8 mouse cellular contexts compared by ENCODE assay signal in the genomic region with DNA sequence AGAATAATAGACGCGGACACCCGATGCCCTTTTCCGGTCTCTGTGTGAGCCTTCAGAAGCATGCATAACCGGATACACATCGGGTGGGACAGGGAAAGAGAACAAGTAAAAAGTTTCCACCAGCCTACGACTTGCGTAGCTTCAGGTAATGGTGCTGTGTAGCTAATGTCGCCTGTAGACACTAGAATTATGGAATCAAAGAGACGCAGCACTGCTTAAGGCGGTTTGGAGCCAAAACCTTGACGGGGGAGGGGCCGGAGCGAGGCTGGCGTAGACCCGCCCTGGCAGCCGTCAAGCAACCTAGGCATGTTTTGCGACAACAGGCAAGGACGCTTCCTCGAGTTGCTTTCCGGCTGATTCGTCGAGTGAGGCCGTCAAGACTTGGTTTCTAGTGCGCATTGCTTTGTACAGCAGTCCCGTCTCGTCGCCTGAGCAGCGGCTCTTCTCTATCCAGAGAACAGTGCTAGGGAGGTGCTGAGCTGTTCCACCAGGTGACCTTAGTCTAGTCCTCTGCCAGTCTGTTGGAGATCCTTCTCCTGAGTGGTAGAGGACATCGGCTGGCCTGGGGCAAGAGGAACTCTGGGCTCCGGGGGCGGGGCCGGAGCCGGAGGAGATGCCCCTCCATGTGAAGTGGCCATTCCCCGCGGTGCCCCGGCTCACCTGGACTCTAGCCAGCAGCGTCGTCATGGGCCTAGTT. TPM values are rescaled to one million over a fixed set of nuclear protein-coding genes. Genes with fewer than 3 reads are reported as not detected.
DNase-seq lines count a peak whose midpoint lies in the region; ATAC-seq and TF ChIP-seq lines count a peak whose summit lies in the region.

No protein-coding gene starts in this region.

- peak overlapping the region; percentile 67 for H3K4me2 ChIP-seq in forebrain, embryonic 15.5 days (replicated peaks)

- H3K9ac ChIP-seq in forebrain, embryonic 15.5 days (replicated peaks), result peak overlapping the region; percentile 71

- H3K4me1 ChIP-seq in forebrain, embryonic 15.5 days, result peaks cover 19% of the 10 kb centered on the region
- no peaks in the 10 kb centered on the region for H3K4me1 ChIP-seq in lung, adult 2 months (ENCODE audit: control insufficient read depth, insufficient read depth, low read length)

- no peaks in the 10 kb centered on the region for H3K9me3 ChIP-seq in forebrain, embryonic 15.5 days

- peak overlapping the region; percentile 86 for H3K27ac ChIP-seq in forebrain, embryonic 15.5 days (replicated peaks)
- H3K27ac ChIP-seq in layer of hippocampus, adult 2 months, result peak overlapping the region; percentile 91

- peak; percentile 90 for DNase-seq in ES-CJ7 (ENCODE audit: low read depth, low spot score)
- peak; percentile 87 for DNase-seq in cerebellum, adult 11-12 months
- DNase-seq in heart, postnatal 25 days (ENCODE audit: low spot score), result peak; percentile 75
- DNase-seq in layer of hippocampus, adult 2 months (ENCODE audit: low spot score in 2 of 2), result peak; percentile 77 to 86
- peak; percentile 78 for DNase-seq in lung, adult 2 months
- peak; percentile 87 for DNase-seq in testis, postnatal 14 days (ENCODE audit: low spot score)

- no peak for TF ChIP-seq CTCF in layer of hippocampus, adult 2 months (conservative IDR thresholded peaks at IDR 0.05)
- TF ChIP-seq CTCF in lung, adult 2 months (IDR thresholded peaks at IDR 0.05; ENCODE audit: insufficient read depth, low read length), result no peak

- ATAC-seq in forebrain, embryonic 15.5 days (replicated peaks), result peak; percentile 89
- ATAC-seq in neutrophil, adult 5-6 weeks (ENCODE audit: extremely low read depth, insufficient number of reproducible peaks, low FRiP score, poor library complexity, severe bottlenecking), result peak; percentile 92

- no peaks in the 10 kb centered on the region for H3K36me3 ChIP-seq in forebrain, embryonic 15.5 days

- TF ChIP-seq POLR2A in lung, adult 2 months (IDR thresholded peaks at IDR 0.05; ENCODE audit: borderline replicate concordance, extremely low read depth, low read depth, low read length), result peak; percentile 95; the same call in 1 of the 2 replicates

- intact Hi-C loops in heart, postnatal 25 days (cut with DNase I), result no loop called here

- WGBS in forebrain, embryonic 15.5 days, result 25% methylated on average over 39 of the region's 39 CpGs
- WGBS in lung, adult 2 months, result 35% methylated on average over 39 of the region's 39 CpGs

- H3K4me3 ChIP-seq in forebrain, embryonic 15.5 days, result peak overlapping the region; percentile 51
- peak overlapping the region; percentile 69 for H3K4me3 ChIP-seq in layer of hippocampus, adult 2 months
- peak overlapping the region; percentile 97 for H3K4me3 ChIP-seq in lung, adult 2 months (replicated peaks; ENCODE audit: extremely low read depth, low read depth, low read length)

- no peaks in the 10 kb centered on the region for H3K27me3 ChIP-seq in forebrain, embryonic 15.5 days

RNA-seq across cellular contexts. Expression of gene Dnase1l1, which starts 0.4 kb away (rescaled TPM):
- 2.2 and 2.4 TPM in 2 replicates for polyA plus RNA-seq in forebrain, embryonic 15.5 days (2015; fragmentation: Nextera tagmentation; extraction: Ambion mirVana)
- total RNA-seq in heart, postnatal 25 days (2021), result 10 to 100 TPM; 13.2 to 17.5 TPM
- 1 to 10 TPM; 1.6 to 2.1 TPM for total RNA-seq in layer of hippocampus, adult 2 months (2021)
- 26.1 and 38.3 TPM in 2 replicates for polyA plus RNA-seq in lung, adult 2 months (2012; rRNA removed)
- total RNA-seq in neutrophil, adult 5-6 weeks (2017), result 31.2 and 32.5 TPM in 2 replicates

RNA-seq across cellular contexts. Expression of gene Taz, which starts 0.8 kb away (rescaled TPM):
- 93.6 and 101 TPM in 2 replicates for polyA plus RNA-seq in forebrain, embryonic 15.5 days (2015; fragmentation: Nextera tagmentation; extraction: Ambion mirVana)
- total RNA-seq in heart, postnatal 25 days (2021), result 10 to 100 TPM; 42.1 to 45.2 TPM
- 10 to 100 TPM; 61.4 to 71.4 TPM for total RNA-seq in layer of hippocampus, adult 2 months (2021)
- 99.6 and 108 TPM in 2 replicates for polyA plus RNA-seq in lung, adult 2 months (2012; rRNA removed)
- total RNA-seq in neutrophil, adult 5-6 weeks (2017), result 124 and 125 TPM in 2 replicates

RNA-seq across cellular contexts. Expression of gene Rpl10, which starts 11.9 kb away (rescaled TPM):
- polyA plus RNA-seq in forebrain, embryonic 15.5 days (2015; fragmentation: Nextera tagmentation; extraction: Ambion mirVana), result 503 and 525 TPM in 2 replicates
- 100 to 1,000 TPM; 217 to 221 TPM for total RNA-seq in heart, postnatal 25 days (2021)
- total RNA-seq in layer of hippocampus, adult 2 months (2021), result 100 to 1,000 TPM; 137 to 175 TPM
- 1,085 and 1,289 TPM in 2 replicates for polyA plus RNA-seq in lung, adult 2 months (2012; rRNA removed)
- 816 and 927 TPM in 2 replicates for total RNA-seq in neutrophil, adult 5-6 weeks (2017)

RNA-seq across cellular contexts. Expression of gene Atp6ap1, which starts 14.4 kb away (rescaled TPM):
- 185 and 191 TPM in 2 replicates for polyA plus RNA-seq in forebrain, embryonic 15.5 days (2015; fragmentation: Nextera tagmentation; extraction: Ambion mirVana)
- total RNA-seq in heart, postnatal 25 days (2021), result 100 to 1,000 TPM; 128 to 139 TPM
- total RNA-seq in layer of hippocampus, adult 2 months (2021), result 100 to 1,000 TPM; 306 to 330 TPM
- polyA plus RNA-seq in lung, adult 2 months (2012; rRNA removed), result 413 and 452 TPM in 2 replicates
- total RNA-seq in neutrophil, adult 5-6 weeks (2017), result 400 and 416 TPM in 2 replicates

RNA-seq across cellular contexts. Expression of gene Gdi1, which starts 22.3 kb away (rescaled TPM):
- polyA plus RNA-seq in forebrain, embryonic 15.5 days (2015; fragmentation: Nextera tagmentation; extraction: Ambion mirVana), result 923 and 936 TPM in 2 replicates
- total RNA-seq in heart, postnatal 25 days (2021), result 10 to 100 TPM; 71.4 to 80.9 TPM
- total RNA-seq in layer of hippocampus, adult 2 months (2021), result 100 to 1,000 TPM; 620 to 624 TPM
- 143 and 212 TPM in 2 replicates for polyA plus RNA-seq in lung, adult 2 months (2012; rRNA removed)
- total RNA-seq in neutrophil, adult 5-6 weeks (2017), result 256 and 284 TPM in 2 replicates

Comparison
In these comparisons a context has a peak if more than half of its experiments do, and no peak if none do; other contexts are left out.
1. Peak in every context shown above with its lines: DNase-seq, ATAC-seq, H3K4me3 ChIP-seq and H3K27ac ChIP-seq.
2. RNA of gene Dnase1l1, which starts 0.4 kb away (total RNA-seq): 31.2 to 32.5 TPM in neutrophil, adult 5-6 weeks and 13.2 to 17.5 TPM in heart, postnatal 25 days; 1.6 to 2.1 TPM in layer of hippocampus, adult 2 months; every median in the first group is over 4 times any median in the second.